Mouse (Mus musculus) erythroblast, adult 5-6 weeks (primary cell): ENCODE results near the gene Gm9048. TPM values are rescaled to one million over a fixed set of nuclear protein-coding genes. Genes with fewer than 3 reads are reported as not detected.
"Not testable (repeated sequence)": the region's sequence is repeated elsewhere in the genome, so short reads cannot be mapped to it uniquely, and the experiment has no call there.

ENCODE experiments used
- ATAC-seq: replicated peaks from 2 replicates; pipeline ENCODE4 v1.8.0; 2016; ENCODE audit warnings: moderate number of reproducible peaks, mild to moderate bottlenecking, moderate TSS enrichment, inconsistent platforms; ENCODE audit not compliant: poor library complexity, low FRiP score, severe bottlenecking
- total RNA-seq, 2 experiments: library from RNA; stranded (forward) in 1 of 2; stranded (reverse) in 1 of 2; fragments of 150-400 nt in 1 of 2; fragments of 200-764, 138-1000 nt in 1 of 2; gene quantifications; 2 replicates each; pipeline versions ENCODE4 v1.2.3 to v1.2.4; 2015 to 2017; ENCODE audit warnings: low replicate concordance in 2 of 2

Gene Gm9048
- not detected in 2 replicates for total RNA-seq (2015; ENCODE audit: low replicate concordance)
- not detected in 2 replicates for total RNA-seq (2017; ENCODE audit: low replicate concordance)

- not testable (repeated sequence) for ATAC-seq
These were observed at the start of gene Gm9048 for GRCm38 (mm10) chr10:118348579-118348978. Gene Gm9048 (minus strand): TSS chr10:118348679.

GRCm38 (mm10) chr10:118370443-118370842 is 22.0 kb upstream of the Gm9048 start:
- ATAC-seq: no peak

- no peak for ATAC-seq
These were observed 21.0 kb upstream of the Gm9048 start for GRCm38 (mm10) chr10:118369518-118369917.

GRCm38 (mm10) chr10:118354005-118354404 is 5.5 kb upstream of the Gm9048 start, which contains the start of gene Gm9049:
Gene Gm9049 (minus strand): TSS chr10:118354105.
- not testable (repeated sequence) for ATAC-seq

GRCm38 (mm10) chr10:118343155-118343554 is 5.3 kb downstream of the Gm9048 start, which contains the start of gene Gm9046:
Gene Gm9046 (minus strand): TSS chr10:118343255.
- ATAC-seq: not testable (repeated sequence)

GRCm38 (mm10) chr10:118337731-118338130 is 10.7 kb downstream of the Gm9048 start, which contains the start of gene Gm9045:
Gene Gm9045 (minus strand): TSS chr10:118337831.
- not testable (repeated sequence) for ATAC-seq

- ATAC-seq: not testable (repeated sequence)
These were observed 16.2 kb downstream of the Gm9048 start, which contains the start of gene Gm9044 for GRCm38 (mm10) chr10:118332308-118332707. Gene Gm9044 (minus strand): TSS chr10:118332408.

- not testable (repeated sequence) for ATAC-seq
These were observed 21.6 kb downstream of the Gm9048 start, which contains the start of gene Gm9040 for GRCm38 (mm10) chr10:118326869-118327268. Gene Gm9040 (minus strand): TSS chr10:118326969.

GRCm38 (mm10) chr10:118319024-118319423 is 29.5 kb downstream of the Gm9048 start:
- ATAC-seq: no peak

GRCm38 (mm10) chr10:118302133-118302532 is 46.3 kb downstream of the Gm9048 start:
- not testable (repeated sequence) for ATAC-seq

Other genes starting within 250 kb of the Gm9048 start
- gene Mdm1, start 206.9 kb downstream of the Gm9048 start, total RNA-seq (2015; ENCODE audit: low replicate concordance): 2.1 and 14.8 TPM in 2 replicates
- gene Mdm1, start 206.9 kb downstream of the Gm9048 start, total RNA-seq (2017; ENCODE audit: low replicate concordance): 6.3 and 7.3 TPM in 2 replicates
- not detected in 2 replicates for gene Il22, start 143.7 kb downstream of the Gm9048 start, total RNA-seq (2015; ENCODE audit: low replicate concordance)
- gene Il22, start 143.7 kb downstream of the Gm9048 start, total RNA-seq (2017; ENCODE audit: low replicate concordance): not detected in 2 replicates
- not detected in 2 replicates for gene Gm32717, start 107.9 kb downstream of the Gm9048 start, total RNA-seq (2015; ENCODE audit: low replicate concordance)
- 0.28 TPM in 1 of 2 replicates, not detected in the other for gene Gm32717, start 107.9 kb downstream of the Gm9048 start, total RNA-seq (2017; ENCODE audit: low replicate concordance)
- not detected in 2 replicates for gene Gm32802, start 90.0 kb downstream of the Gm9048 start, total RNA-seq (2015; ENCODE audit: low replicate concordance)
- 0.28 TPM in 1 of 2 replicates, not detected in the other for gene Gm32802, start 90.0 kb downstream of the Gm9048 start, total RNA-seq (2017; ENCODE audit: low replicate concordance)
- not detected in 2 replicates for gene Iltifb, start 53.6 kb downstream of the Gm9048 start, total RNA-seq (2015; ENCODE audit: low replicate concordance)
- not detected in 2 replicates for gene Iltifb, start 53.6 kb downstream of the Gm9048 start, total RNA-seq (2017; ENCODE audit: low replicate concordance)
- gene Gm9040, start 21.7 kb downstream of the Gm9048 start, total RNA-seq (2015; ENCODE audit: low replicate concordance): not detected in 2 replicates
- gene Gm9040, start 21.7 kb downstream of the Gm9048 start, total RNA-seq (2017; ENCODE audit: low replicate concordance): 0.17 TPM in 1 of 2 replicates, not detected in the other
- not detected in 2 replicates for gene Gm9044, start 16.3 kb downstream of the Gm9048 start, total RNA-seq (2015; ENCODE audit: low replicate concordance)
- gene Gm9044, start 16.3 kb downstream of the Gm9048 start, total RNA-seq (2017; ENCODE audit: low replicate concordance): 0.17 TPM in 1 of 2 replicates, not detected in the other
- gene Gm9045, start 10.8 kb downstream of the Gm9048 start, total RNA-seq (2015; ENCODE audit: low replicate concordance): not detected in 2 replicates
- gene Gm9045, start 10.8 kb downstream of the Gm9048 start, total RNA-seq (2017; ENCODE audit: low replicate concordance): 0.26 TPM in 1 of 2 replicates, not detected in the other
- not detected in 2 replicates for gene Gm9046, start 5.4 kb downstream of the Gm9048 start, total RNA-seq (2015; ENCODE audit: low replicate concordance)
- not detected in 2 replicates for gene Gm9046, start 5.4 kb downstream of the Gm9048 start, total RNA-seq (2017; ENCODE audit: low replicate concordance)
- gene Gm9049, start 5.4 kb upstream of the Gm9048 start, total RNA-seq (2015; ENCODE audit: low replicate concordance): not detected in 2 replicates
- gene Gm9049, start 5.4 kb upstream of the Gm9048 start, total RNA-seq (2017; ENCODE audit: low replicate concordance): 0.26 TPM in 1 of 2 replicates, not detected in the other
- gene Ifng, start 92.4 kb upstream of the Gm9048 start, total RNA-seq (2015; ENCODE audit: low replicate concordance): not detected in 2 replicates
- not detected in 2 replicates for gene Ifng, start 92.4 kb upstream of the Gm9048 start, total RNA-seq (2017; ENCODE audit: low replicate concordance)